Mouse (Mus musculus) brain, embryonic 14.5 days (tissue): ENCODE measurements around the gene Cd3eap.

ENCODE experiments used
- CTCF ChIP-seq: fragments of 200-500 bp; IDR thresholded peaks from 2 replicates; pipeline ENCODE4 v1.5.1; 2012; ENCODE audit warnings: inconsistent platforms, mild to moderate bottlenecking, moderate library complexity, borderline replicate concordance; ENCODE audit not compliant: insufficient read depth, insufficient read length; ENCODE audit errors: extremely low read depth
- POLR2A ChIP-seq: fragments of 200-500 bp; IDR thresholded peaks from 2 replicates; pipeline ENCODE4 v1.6.1; 2012; ENCODE audit warnings: mild to moderate bottlenecking, inconsistent platforms, borderline replicate concordance; ENCODE audit not compliant: poor library complexity, insufficient read depth, insufficient read length, severe bottlenecking; ENCODE audit errors: extremely low read depth

- TF ChIP-seq CTCF (no peak), POLR2A (no peak)
Observed at GRCm38 (mm10) chr7:19326359-19326758, 32.9 kb downstream of the Cd3eap start.
